Mouse (Mus musculus) right cerebral cortex, postnatal 4 days (tissue): Measurements from ENCODE around the gene Cnst.
"Not testable (repeated sequence)": the region's sequence is repeated elsewhere in the genome, so short reads cannot be mapped to it uniquely, and the experiment has no call there.

ENCODE experiments used
- DNase-seq: peaks from one replicate; pipeline ENCODE4 v3.0.0-alpha.2; 2022

Gene Cnst

DNA sequence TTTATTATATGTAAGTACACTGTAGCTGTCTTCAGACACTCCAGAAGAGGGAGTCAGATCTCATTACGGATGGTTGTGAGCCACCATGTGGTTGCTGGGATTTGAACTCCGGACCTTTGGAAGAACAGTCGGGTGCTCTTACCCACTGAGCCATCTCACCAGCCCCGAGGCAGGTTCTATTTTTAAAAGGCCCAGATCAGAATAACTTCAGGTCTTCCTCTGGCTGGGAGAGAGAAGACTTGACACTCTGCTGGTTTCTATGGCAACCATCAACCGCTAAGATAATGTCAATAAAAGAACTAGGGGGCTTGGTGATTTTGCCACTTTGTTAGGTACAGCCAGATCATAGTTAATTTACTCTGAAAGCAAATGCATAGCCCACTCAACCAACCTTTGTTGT is 102.5 kb downstream of the Cnst start:
- DNase-seq = not testable (repeated sequence)

DNA sequence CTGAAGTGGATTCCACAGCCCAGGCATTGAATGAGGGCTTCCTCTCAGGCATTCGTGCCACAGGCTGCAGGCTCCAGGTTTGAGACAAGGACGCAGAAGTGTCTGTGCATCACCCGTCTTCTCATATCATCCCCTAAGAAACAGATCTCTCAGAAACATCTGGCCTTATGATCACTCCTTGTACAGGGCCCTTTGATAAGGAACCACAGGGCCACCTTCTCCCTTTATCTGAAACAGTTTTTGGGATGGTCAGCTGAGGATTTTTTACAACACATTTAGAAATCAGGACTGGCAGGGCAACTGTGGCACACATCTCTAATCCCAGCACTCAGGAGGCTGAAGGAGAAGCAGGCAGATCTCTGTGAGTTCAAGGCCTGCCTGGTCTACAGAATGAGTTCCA is 103.2 kb downstream of the Cnst start:
- no peak for DNase-seq

DNA sequence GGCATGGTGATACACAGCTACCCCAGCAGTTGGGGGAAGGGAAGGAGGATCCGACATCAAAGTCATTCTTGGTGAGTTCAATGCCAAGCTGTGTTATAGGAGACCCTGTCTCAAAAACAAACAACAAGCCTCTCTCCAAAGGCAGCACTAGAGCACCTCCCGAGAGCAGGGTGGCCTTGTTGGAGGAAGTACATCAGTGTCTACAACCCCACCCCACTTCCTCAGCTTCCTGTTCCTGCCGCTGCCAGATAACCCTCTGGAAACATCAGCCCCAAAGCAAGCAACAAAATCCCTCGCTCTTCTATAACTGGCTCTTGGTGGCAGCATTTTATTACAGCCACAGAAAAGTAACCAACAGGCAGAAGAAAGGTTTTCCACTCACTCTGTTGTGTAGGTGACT is 104.1 kb downstream of the Cnst start:
- DNase-seq = no peak

DNA sequence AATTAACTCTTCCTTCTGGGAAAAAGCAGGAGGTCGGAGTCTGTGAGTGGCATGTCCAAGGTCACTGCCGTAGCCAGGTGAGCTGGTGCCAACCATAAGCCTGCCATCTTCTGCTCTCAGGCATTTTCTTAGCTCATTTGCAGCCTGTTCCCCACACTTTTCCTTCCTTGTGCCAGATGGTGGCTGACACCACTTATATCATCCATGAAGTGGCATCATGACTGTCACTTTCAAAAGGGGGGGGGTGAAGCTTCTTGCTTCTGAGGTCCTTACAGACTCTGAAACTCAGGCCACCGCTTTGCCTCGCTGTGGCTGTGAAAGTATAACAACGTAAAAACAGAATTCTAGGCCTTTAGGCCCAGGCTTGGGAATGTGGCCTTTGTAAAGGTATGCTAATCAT is 105.1 kb downstream of the Cnst start:
- DNase-seq = no peak

DNA sequence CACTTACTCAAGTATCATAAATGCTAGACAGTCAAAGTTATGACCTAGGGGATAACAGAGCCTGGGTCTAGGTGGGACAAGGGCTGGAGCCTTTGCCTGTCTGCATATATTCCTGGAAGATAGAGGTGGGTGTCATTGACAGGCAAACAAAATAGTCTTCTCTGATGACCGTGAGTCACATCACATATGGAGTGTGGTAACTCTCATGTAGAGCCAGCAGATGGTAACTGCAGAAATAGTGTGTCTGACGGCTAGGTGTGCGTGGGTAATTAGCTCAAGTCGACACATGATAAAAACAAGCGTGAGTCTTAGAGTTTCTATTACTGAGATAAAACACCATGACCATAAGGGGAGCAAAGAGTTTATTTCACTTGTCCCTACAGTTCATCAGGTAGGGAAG is 116.9 kb downstream of the Cnst start:
- no peak for DNase-seq

DNA sequence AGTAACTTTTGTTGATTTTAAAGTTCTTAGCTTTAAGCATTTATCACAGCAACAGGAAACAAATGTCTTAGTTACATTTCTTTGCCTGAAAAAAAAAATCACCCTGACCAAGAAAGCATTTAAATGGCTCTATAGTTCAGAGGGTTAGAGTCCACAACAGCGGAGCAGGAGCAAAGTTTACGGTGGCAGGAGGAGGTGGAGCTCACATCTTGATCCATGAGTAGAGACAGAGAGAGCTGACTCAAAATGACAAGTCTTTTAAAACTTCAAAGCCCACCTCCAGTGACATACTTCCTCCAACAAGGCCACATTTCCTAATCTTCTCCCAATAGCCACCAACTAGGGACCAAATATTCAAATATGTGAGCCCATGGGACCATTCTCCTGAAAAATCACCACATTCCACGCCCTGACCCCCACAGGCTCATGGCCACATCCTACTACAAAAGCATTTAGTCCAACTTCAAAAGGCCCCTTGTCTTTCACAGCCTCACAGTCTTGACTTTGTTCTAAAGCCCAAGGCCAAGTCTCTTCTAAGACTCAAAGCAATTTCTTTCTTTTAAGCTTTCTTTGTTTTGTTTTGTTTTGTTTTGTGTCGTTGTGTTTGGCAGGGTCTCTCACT is 118.2 kb downstream of the Cnst start:
- DNase-seq = no peak

DNA sequence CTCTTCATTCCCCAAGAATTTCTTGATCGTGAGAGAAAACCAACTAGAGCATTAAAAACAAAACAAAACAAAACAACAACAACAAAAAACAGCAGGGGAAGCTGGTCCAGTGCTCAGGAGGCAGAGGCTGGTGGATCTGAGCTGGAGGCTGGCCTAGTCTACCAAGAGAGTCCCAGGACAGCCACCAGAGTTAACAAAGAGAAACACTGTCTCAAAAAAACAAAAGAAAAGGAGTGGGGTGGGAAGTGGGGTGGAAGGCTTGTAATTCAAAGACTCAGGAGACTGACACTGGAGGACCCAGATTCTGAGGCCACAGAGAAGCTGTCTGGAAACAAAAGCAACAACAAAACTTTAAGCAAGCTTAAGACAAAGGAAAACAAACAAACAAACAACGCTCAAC is 120.8 kb downstream of the Cnst start:
- no peak for DNase-seq

DNA sequence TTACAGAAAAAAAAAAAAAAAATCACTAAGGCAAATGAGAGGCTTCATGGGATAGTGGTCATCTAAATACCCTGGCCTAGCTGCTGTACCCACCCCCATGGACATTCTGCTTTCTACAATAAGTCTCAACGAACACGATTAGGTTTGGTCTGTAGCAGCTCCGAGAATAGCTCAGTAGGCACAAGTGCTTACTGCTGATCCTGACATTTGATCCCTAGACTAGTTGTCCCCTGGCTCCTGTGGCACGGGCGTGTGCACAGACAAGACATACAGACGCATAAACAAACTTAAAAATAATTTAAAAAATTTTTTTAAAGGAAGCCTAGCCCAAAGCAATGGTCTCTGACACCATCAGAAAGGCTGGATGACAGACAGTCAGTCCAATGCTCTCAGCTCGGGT is 121.3 kb downstream of the Cnst start:
- DNase-seq = no peak

DNA sequence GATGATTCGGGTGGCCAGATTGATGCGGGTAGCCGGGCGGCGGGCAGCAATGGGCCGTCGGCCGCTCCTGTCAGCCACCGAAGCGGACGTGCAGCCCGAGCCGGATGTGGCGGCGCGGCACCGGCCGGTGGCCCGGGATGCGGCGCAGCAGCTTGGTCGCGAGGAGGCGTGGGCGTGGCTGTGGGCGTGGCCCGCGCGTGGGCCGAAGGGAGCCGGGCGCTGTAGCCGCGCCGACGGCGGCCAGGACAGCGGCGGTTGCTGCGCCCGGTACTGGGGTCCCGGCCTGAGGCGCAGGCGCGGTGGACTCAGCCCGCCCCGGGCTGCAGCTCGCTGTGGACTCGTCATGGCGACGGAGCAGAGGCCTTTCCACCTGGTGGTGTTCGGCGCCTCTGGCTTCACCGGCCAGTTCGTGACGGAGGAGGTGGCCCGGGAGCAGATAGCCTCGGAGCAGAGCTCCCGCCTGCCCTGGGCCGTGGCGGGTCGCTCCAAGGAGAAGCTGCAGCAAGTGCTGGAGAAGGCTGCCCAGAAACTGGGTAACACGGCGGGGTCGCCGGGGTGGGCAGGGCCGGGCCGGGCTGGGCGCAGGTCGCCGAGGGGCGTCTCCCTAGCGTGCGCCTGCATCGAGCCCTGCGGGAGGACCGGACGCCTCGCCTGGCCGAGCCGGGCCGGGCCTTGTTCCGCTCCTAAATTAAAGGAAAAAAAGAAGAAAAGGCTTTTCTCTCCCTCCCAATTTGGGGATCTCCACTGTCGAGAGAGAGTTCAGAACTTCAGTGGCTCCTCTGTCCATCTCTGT is 122.0 kb downstream of the Cnst start, which contains the start of gene Sccpdh:
Sccpdh (plus strand) TSS at position 198 of the 793 bp plus-strand sequence.
- DNase-seq = peak; percentile 81

DNA sequence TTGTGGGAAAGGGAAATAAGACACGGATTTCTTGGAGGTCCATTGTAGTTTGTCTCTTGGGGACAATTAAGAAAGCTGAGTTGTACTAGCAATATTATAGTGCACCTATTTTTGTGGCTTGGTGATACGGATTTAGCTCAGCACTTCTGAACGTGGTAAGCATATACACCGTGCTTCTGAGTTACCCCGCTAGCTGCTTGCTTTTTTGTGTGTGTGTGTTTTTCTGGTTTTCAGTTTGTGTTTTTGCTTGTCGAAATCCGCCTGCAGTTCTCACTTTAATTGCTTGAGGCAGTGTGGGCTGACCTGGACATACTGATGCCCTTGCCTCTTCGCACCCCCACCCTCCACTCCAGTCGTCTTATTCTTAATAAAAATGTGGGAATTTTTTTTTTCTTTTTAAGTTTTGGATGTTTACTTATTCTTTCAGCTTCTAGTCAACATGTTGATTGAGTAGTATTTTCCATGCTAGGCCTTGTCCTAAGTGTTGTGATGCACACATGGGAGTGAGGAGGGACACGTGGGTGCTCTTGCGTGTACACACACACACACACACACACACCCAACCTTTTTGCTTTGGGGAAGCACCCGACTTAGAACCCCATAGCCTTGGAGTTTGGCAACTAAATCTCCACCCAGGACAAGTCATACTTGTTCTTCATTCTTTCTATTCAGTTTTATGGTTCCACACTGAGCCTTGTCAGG is 122.8 kb downstream of the Cnst start:
- no peak for DNase-seq

DNA sequence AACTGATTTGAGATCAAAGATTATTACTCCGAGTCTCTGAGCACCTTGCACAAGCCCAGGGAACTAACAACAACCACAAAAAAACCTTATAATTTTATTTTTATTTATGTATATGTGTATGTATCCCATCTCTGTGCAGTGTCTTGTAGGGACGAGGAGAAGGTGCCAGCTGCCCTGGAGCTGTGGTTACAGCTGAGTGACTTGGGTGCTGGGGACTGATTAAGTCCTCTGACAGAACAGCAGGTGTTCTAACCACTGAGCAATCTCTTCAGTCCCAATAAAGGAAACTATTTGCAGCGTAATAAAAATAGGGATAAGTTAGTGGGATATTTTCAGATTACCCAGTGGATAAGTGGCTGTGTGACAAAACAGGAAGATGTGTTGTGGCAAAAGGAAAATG is 128.2 kb downstream of the Cnst start:
- no peak for DNase-seq

DNA sequence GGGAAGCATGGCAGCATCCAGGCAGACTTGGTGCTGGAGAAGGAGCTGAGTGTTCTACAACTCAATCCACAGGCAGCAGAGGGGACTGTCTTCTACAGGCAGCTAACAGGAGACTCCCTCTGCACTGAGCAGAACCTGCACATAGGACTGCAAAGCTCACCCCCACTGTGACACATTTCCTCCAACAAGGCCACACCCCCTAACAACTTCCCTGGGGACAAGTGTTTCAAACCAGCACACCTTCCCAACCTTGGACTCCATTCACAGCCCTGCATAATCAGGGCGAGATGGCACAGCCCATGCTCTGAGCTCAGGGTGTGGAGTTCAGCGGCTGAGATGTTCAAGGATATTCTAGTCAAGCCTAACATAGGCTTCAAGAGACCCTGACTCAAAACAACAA is 130.9 kb downstream of the Cnst start:
- DNase-seq = no peak
